Mouse (Mus musculus) testis, postnatal 10 days (tissue): ENCODE results near the gene Tas2r117.

Experiments
- DNase-seq: peaks from one replicate; pipeline ENCODE4 v3.0.0; 2021; ENCODE audit warnings: low spot score

Tas2r117 gene

DNA sequence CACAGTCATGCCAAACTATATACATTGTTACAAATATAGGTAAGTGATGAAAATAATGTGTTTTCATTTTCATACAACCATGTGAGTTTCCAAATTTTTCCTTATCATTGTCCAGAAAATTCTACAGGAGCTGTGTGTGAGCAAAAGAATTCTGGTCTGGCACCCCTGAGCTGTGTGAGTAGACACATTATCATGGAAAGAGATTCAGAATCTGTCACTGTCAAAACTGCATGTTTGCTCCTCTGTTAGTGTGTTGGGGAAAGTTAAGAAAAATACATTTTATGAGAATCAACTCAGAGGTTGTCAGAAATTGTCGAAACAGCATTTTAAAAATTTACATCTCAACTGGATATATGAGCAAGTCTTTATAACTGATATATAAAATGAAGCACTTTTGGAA, at the start of gene Tas2r117:
Gene Tas2r117, plus strand, starts transcription at position 301 of the 400 bp plus-strand sequence.
- no peak for DNase-seq

GRCm38 (mm10) chr6:132754430-132754829, 48.2 kb upstream of the Tas2r117 start, which contains the start of gene Tas2r124:
TSS of gene Tas2r124 (plus strand) at chr6:132754730.
- DNase-seq: no peak

- no peak for DNase-seq
These were observed 40.8 kb upstream of the Tas2r117 start, which contains the start of gene Tas2r102 for GRCm38 (mm10) chr6:132761831-132762230. TSS of gene Tas2r102 (plus strand) at chr6:132762131.

- no peak for DNase-seq
These were observed 24.6 kb upstream of the Tas2r117 start, which contains the start of gene Tas2r136 for GRCm38 (mm10) chr6:132778062-132778461. TSS of gene Tas2r136 (minus strand) at chr6:132778162.

GRCm38 (mm10) chr6:132795393-132795792, 7.2 kb upstream of the Tas2r117 start:
- DNase-seq: no peak

DNA sequence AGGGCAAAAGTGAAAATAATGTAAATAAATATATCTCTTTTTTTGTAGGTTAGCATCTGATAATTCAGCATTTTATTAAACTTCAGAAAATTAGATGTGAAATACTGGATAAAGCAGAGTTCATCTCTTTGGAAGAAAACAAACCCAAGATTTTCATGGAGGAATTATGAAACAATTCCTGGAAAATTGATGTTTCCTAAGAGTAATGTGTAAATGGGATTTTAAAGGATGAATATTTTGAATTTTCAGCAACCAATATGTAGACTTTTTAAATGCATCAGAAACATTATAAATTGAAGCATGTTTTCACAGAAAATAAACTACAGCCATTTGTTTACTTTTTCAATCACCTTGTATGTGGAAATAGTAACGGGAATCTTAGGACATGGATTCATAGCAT, 44.2 kb downstream of the Tas2r117 start, which contains the start of gene Tas2r123:
Gene Tas2r123, plus strand, starts transcription at position 301 of the 400 bp plus-strand sequence.
- no peak for DNase-seq
